Mouse (Mus musculus): ENCODE measurements around the gene Zdhhc20. TPM values are rescaled to one million over a fixed set of nuclear protein-coding genes. Genes with fewer than 3 reads are reported as not detected.
"Not testable (repeated sequence)": the region's sequence is repeated elsewhere in the genome, so short reads cannot be mapped to it uniquely, and the experiment has no call there.

The Zdhhc20 gene
- polyA plus RNA-seq, 1 experiment from 2014 or later = 58.2 TPM

GRCm38 (mm10) chr14:57886032-57886431, 4.0 kb downstream of the Zdhhc20 start:
- Histone ChIP-seq H3K27me3 (no peaks in the 10 kb centered on the region), H3K36me3 (no peaks in the 10 kb centered on the region), H3K27ac (replicated peaks) (no peak overlapping the region), H3K4me2 (replicated peaks) (no peak overlapping the region), H3K4me1 (peaks cover 17% of the 10 kb centered on the region; the same call in 1 of the 2 replicates), H3K9me3 (no peaks in the 10 kb centered on the region), H3K9ac (replicated peaks) (no peak overlapping the region), H3K4me3 (no peak overlapping the region)
- ATAC-seq (ENCODE audit: low FRiP score, low read depth) = no peak
- WGBS = 94% methylated on average over 2 of the region's 2 CpGs

DNA sequence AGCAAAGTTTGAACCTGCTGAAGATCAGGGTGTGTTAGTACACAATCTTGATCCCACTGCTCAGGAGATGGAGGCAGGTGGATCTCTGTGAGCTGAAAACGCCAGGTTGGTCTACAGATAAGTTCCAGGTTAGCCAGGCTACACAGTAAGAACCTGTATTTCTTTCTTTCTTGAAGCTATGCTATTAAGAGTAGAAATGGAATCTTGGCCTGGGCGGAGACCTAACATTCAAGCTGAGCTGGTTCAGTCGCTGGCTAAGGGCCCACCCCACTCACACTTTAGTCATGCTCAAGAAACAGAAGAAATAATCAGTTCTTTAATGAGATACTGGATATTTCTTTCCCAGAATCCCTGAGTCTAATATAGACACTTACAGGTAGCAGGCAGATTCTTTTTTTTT, 6.7 kb downstream of the Zdhhc20 start:
- Histone ChIP-seq H3K4me1 (peaks cover 14% of the 10 kb centered on the region; the same call in 1 of the 2 replicates), H3K4me3 (no peak overlapping the region), H3K27me3 (no peaks in the 10 kb centered on the region), H3K27ac (replicated peaks) (no peak overlapping the region), H3K9me3 (no peaks in the 10 kb centered on the region), H3K9ac (replicated peaks) (no peak overlapping the region), H3K36me3 (no peaks in the 10 kb centered on the region), H3K4me2 (replicated peaks) (no peak overlapping the region)
- no peak for ATAC-seq (ENCODE audit: low FRiP score, low read depth)
- WGBS = 88% methylated on average over 3 of the region's 3 CpGs

DNA sequence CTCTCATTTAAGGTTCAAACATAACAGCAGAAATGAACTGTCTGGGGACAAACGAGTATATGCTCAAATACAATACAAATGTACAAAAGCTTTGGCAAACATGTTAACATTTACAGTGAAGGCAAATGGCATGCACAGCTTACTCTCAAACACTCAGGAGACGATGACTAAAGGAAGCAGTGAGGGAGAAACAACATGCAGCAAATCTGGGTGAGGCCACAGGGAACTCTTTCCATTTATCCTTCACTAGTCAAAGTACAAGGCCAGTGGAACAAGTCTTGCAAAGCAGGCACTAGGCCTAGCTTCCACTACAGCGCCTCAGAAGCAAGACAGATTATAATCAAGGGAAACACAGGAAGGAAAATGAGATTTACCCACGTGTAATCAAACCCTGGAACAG, 7.4 kb downstream of the Zdhhc20 start:
- H3K4me2 ChIP-seq (replicated peaks) = no peak overlapping the region
- peaks cover 9% of the 10 kb centered on the region; the same call in 1 of the 2 replicates for H3K4me1 ChIP-seq
- H3K27ac ChIP-seq (replicated peaks) = no peak overlapping the region
- no peak for ATAC-seq (ENCODE audit: low FRiP score, low read depth)
- H3K36me3 ChIP-seq = no peaks in the 10 kb centered on the region
- no peak overlapping the region for H3K9ac ChIP-seq (replicated peaks)
- 65% methylated on average over 4 of the region's 4 CpGs for WGBS
- no peak overlapping the region for H3K4me3 ChIP-seq
- H3K9me3 ChIP-seq = no peaks in the 10 kb centered on the region
- H3K27me3 ChIP-seq = no peaks in the 10 kb centered on the region

GRCm38 (mm10) chr14:57881793-57882192, 8.3 kb downstream of the Zdhhc20 start:
- Histone ChIP-seq H3K9me3 (no peaks in the 10 kb centered on the region), H3K4me3 (no peak overlapping the region), H3K9ac (replicated peaks) (no peak overlapping the region; the same call in 1 of the 2 replicates), H3K27me3 (no peaks in the 10 kb centered on the region), H3K4me1 (peaks cover 6% of the 10 kb centered on the region; the same call in 1 of the 2 replicates), H3K36me3 (no peaks in the 10 kb centered on the region), H3K27ac (replicated peaks) (no peak overlapping the region), H3K4me2 (replicated peaks) (no peak overlapping the region)
- ATAC-seq (ENCODE audit: low FRiP score, low read depth) = no peak
- 57% methylated on average over 4 of the region's 4 CpGs for WGBS

DNA sequence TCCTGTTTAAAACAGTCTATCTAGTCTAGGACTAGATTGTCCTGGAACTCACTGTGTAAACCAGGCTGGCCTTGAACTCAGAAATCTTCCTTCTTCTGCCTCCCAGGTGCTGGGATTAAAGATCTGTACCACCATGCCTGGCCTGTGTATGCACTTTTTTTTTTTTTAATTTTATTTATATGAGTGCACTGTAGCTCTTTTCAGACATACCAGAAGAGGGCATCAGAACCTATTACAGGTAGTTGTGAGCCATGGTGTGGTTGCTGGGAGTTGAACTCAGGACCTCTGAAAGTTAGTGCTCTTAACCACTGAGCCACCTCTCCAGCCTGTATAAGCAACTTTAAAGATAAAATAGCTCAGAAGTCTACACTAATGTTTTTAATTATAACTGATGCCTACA, 9.0 kb downstream of the Zdhhc20 start:
- peaks cover 6% of the 10 kb centered on the region; the same call in 1 of the 2 replicates for H3K4me1 ChIP-seq
- no peak for ATAC-seq (ENCODE audit: low FRiP score, low read depth)

DNA sequence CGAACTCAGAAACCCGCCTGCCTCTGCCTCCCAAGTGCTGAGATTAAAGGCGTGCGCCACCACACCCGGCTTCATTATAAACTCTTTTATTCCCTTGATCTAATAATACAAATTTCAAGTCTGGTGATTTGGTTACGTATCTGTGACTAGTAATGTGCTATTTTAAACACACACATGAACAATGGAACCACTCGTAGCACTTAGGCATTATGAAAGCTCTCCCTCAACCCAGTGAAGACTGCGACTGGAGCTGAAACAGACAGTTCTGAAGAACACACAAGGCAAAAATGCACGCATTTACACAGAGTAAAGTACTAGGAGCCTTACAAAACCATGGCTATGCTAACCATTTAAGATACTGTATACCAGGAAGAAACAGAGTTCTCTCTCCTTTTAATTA, 12.2 kb downstream of the Zdhhc20 start:
- Histone ChIP-seq H3K27ac (replicated peaks) (no peak overlapping the region), H3K9ac (replicated peaks) (no peak overlapping the region), H3K4me2 (replicated peaks) (no peak overlapping the region), H3K4me1 (0 out of 2 replicates have a peak, but pooled peaks cover 3% of the 10 kb centered on the region), H3K36me3 (peaks cover 6% of the 10 kb centered on the region; the same call in 1 of the 2 replicates), H3K4me3 (no peak overlapping the region), H3K9me3 (no peaks in the 10 kb centered on the region), H3K27me3 (no peaks in the 10 kb centered on the region)
- ATAC-seq (ENCODE audit: low FRiP score, low read depth) = no peak
- 95% methylated on average over 9 of the region's 9 CpGs for WGBS

More for the DNA sequence above, 9.0 kb downstream of the Zdhhc20 start:
- Histone ChIP-seq H3K27me3 (no peaks in the 10 kb centered on the region), H3K36me3 (no peaks in the 10 kb centered on the region), H3K4me2 (replicated peaks) (no peak overlapping the region), H3K27ac (replicated peaks) (no peak overlapping the region), H3K9ac (replicated peaks) (no peak overlapping the region), H3K9me3 (no peaks in the 10 kb centered on the region), H3K4me3 (no peak overlapping the region)

- ATAC-seq (ENCODE audit: low FRiP score, low read depth) = no peak
- peaks cover 48% of the 10 kb centered on the region for H3K36me3 ChIP-seq
- no peak overlapping the region for H3K9ac ChIP-seq (replicated peaks)
- H3K27me3 ChIP-seq = no peaks in the 10 kb centered on the region
- no peaks in the 10 kb centered on the region for H3K9me3 ChIP-seq
- H3K4me2 ChIP-seq (replicated peaks) = no peak overlapping the region
- H3K4me3 ChIP-seq = no peak overlapping the region
- H3K4me1 ChIP-seq = no peaks in the 10 kb centered on the region
- 96% methylated on average over 3 of the region's 3 CpGs for WGBS
- no peak overlapping the region for H3K27ac ChIP-seq (replicated peaks)
These were observed 23.3 kb downstream of the Zdhhc20 start for GRCm38 (mm10) chr14:57866676-57867276.

DNA sequence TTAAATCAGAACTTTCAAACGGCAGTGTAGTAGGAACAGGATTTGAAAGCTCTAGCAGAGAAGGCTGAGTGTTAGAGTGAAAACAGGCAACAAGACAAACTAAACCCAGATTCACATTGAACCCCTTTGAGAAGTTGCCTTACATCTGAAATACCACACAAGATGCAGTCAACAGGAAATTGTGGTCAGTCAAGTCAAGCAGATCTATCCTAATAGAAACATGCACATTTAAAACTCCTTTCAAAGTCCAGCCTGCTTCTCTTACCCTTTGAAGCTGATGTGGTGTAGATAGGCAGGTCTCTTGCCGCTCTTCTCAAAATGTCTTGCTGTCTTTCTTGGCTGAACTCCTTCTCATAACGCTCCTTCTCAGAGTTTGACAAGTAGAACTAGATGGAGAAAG, 24.8 kb downstream of the Zdhhc20 start:
- H3K4me3 ChIP-seq = no peak overlapping the region
- ATAC-seq (ENCODE audit: low FRiP score, low read depth) = no peak

GRCm38 (mm10) chr14:57863129-57863528, 26.9 kb downstream of the Zdhhc20 start:
- ATAC-seq (ENCODE audit: low FRiP score, low read depth) = no peak
- Histone ChIP-seq H3K9me3 (no peaks in the 10 kb centered on the region), H3K4me1 (no peaks in the 10 kb centered on the region), H3K4me2 (replicated peaks) (no peak overlapping the region), H3K4me3 (no peak overlapping the region), H3K27me3 (no peaks in the 10 kb centered on the region), H3K27ac (replicated peaks) (no peak overlapping the region), H3K36me3 (peaks cover 41% of the 10 kb centered on the region), H3K9ac (replicated peaks) (no peak overlapping the region)
- 81% methylated on average over 2 of the region's 2 CpGs for WGBS

More for the DNA sequence above, 24.8 kb downstream of the Zdhhc20 start:
- H3K27me3 ChIP-seq = no peaks in the 10 kb centered on the region
- H3K36me3 ChIP-seq = peaks cover 52% of the 10 kb centered on the region
- no peaks in the 10 kb centered on the region for H3K4me1 ChIP-seq
- no peak overlapping the region for H3K9ac ChIP-seq (replicated peaks)
- WGBS = 93% methylated on average over 3 of the region's 3 CpGs
- H3K9me3 ChIP-seq = no peaks in the 10 kb centered on the region
- no peak overlapping the region for H3K27ac ChIP-seq (replicated peaks)
- H3K4me2 ChIP-seq (replicated peaks) = no peak overlapping the region

- H3K36me3 ChIP-seq = peaks cover 41% of the 10 kb centered on the region
- no peak overlapping the region for H3K27ac ChIP-seq (replicated peaks)
- H3K4me1 ChIP-seq = no peaks in the 10 kb centered on the region
- no peak overlapping the region for H3K4me3 ChIP-seq
- H3K9ac ChIP-seq (replicated peaks) = no peak overlapping the region
- no peak overlapping the region for H3K4me2 ChIP-seq (replicated peaks)
- no peaks in the 10 kb centered on the region for H3K9me3 ChIP-seq
- no peaks in the 10 kb centered on the region for H3K27me3 ChIP-seq
- no peak for ATAC-seq (ENCODE audit: low FRiP score, low read depth)
- WGBS = 88% methylated on average over 4 of the region's 4 CpGs
These were observed 28.1 kb downstream of the Zdhhc20 start for GRCm38 (mm10) chr14:57861987-57862412.

DNA sequence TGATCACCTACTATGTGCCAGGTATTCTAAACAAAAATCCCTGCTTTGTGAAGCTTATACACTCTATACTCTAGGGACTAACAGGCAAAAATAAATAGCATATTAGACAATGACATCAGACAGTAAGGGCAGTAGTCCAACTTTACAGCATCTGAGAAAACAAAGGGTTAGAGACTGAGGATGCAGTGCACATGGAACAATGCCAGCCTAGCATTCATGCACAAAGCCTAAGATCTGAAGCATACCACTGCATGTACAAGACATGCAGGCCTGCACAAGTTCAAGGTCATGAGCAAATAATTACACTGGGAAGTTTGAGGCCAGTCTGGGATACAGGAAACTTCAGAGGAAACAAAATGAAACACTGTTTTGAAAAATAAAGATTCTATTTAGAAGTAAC, 30.6 kb downstream of the Zdhhc20 start:
- Histone ChIP-seq H3K36me3 (peaks cover 29% of the 10 kb centered on the region), H3K9ac (replicated peaks) (no peak overlapping the region), H3K4me3 (no peak overlapping the region), H3K4me1 (no peaks in the 10 kb centered on the region), H3K4me2 (replicated peaks) (no peak overlapping the region), H3K9me3 (no peaks in the 10 kb centered on the region), H3K27me3 (no peaks in the 10 kb centered on the region), H3K27ac (replicated peaks) (no peak overlapping the region)
- ATAC-seq (ENCODE audit: low FRiP score, low read depth) = no peak

- Histone ChIP-seq H3K4me2 (replicated peaks) (no peak overlapping the region), H3K27ac (replicated peaks) (no peak overlapping the region), H3K9me3 (no peaks in the 10 kb centered on the region), H3K9ac (replicated peaks) (no peak overlapping the region), H3K4me1 (no peaks in the 10 kb centered on the region), H3K36me3 (peaks cover 23% of the 10 kb centered on the region), H3K4me3 (no peak overlapping the region), H3K27me3 (no peaks in the 10 kb centered on the region)
- 83% methylated on average over 2 of the region's 2 CpGs for WGBS
- no peak for ATAC-seq (ENCODE audit: low FRiP score, low read depth)
These were observed 31.5 kb downstream of the Zdhhc20 start for GRCm38 (mm10) chr14:57858601-57859000.

GRCm38 (mm10) chr14:57856037-57856436, 34.0 kb downstream of the Zdhhc20 start:
- not testable (repeated sequence) for H3K9me3 ChIP-seq; H3K4me2 ChIP-seq (replicated peaks); H3K9ac ChIP-seq (replicated peaks); H3K27me3 ChIP-seq; H3K4me1 ChIP-seq; ATAC-seq (ENCODE audit: low FRiP score, low read depth); H3K27ac ChIP-seq (replicated peaks); H3K4me3 ChIP-seq
- H3K36me3 ChIP-seq = peaks cover 12% of the 10 kb centered on the region; the same call in 1 of the 2 replicates
